Mouse (Mus musculus) limb, embryonic 12.5 days (tissue): Measurements from ENCODE around the gene Gstp1. TPM values are rescaled to one million over a fixed set of nuclear protein-coding genes. Genes with fewer than 3 reads are reported as not detected.

ENCODE experiments used
- ATAC-seq: fragments of 200-750 bp; cut with Nextera tagmentation; 2 replicates; pipeline ENCODE4 v1.8.0; 2017; ENCODE audit warnings: low read depth, moderate TSS enrichment; ENCODE audit not compliant: insufficient number of reproducible peaks, insufficient read depth, low FRiP score, low TSS enrichment
- H3K27ac ChIP-seq: fragments of 300-500 bp; sonication (generic); 2 replicates; pipeline ENCODE4 v1.5.1; 2016; ENCODE audit warnings: mild to moderate bottlenecking, moderate library complexity
- H3K27me3 ChIP-seq: fragments of 300-500 bp; sonication (generic); 2 replicates; pipeline ENCODE4 v1.6.1; 2016; ENCODE audit warnings: mild to moderate bottlenecking, moderate library complexity
- H3K36me3 ChIP-seq: fragments of 300-500 bp; sonication (generic); 2 replicates; pipeline ENCODE4 v1.6.1; 2016; ENCODE audit warnings: mild to moderate bottlenecking, moderate library complexity
- H3K4me1 ChIP-seq: fragments of 300-500 bp; sonication (generic); replicated peaks from 2 replicates; pipeline ENCODE4 v1.6.1; 2016
- H3K4me2 ChIP-seq: fragments of 300-500 bp; sonication (generic); 2 replicates; pipeline ENCODE4 v1.6.1; 2016; ENCODE audit warnings: mild to moderate bottlenecking, moderate library complexity
- H3K4me3 ChIP-seq: fragments of 300-500 bp; sonication (generic); replicated peaks from 2 replicates; pipeline ENCODE4 v1.5.1; 2016; ENCODE audit warnings: mild to moderate bottlenecking
- H3K9ac ChIP-seq: fragments of 300-500 bp; sonication (generic); replicated peaks from 2 replicates; pipeline ENCODE4 v1.6.1; 2016; ENCODE audit warnings: mild to moderate bottlenecking, moderate library complexity
- H3K9me3 ChIP-seq: fragments of 300-500 bp; sonication (generic); 2 replicates; pipeline ENCODE4 v1.6.1; 2016; ENCODE audit warnings: mild to moderate bottlenecking, moderate library complexity
- WGBS: fragments of 180-500 bp; shearing (Covaris S2); methylation state at CpG from one replicate; pipeline ENCODE4 v1.1.7; 2016; 5-methylcytosine and 5-hydroxymethylcytosine counted together
- polyA plus RNA-seq: library from polyadenylated mRNA; unstranded; fragments of >200 nt; fragmentation: Nextera tagmentation; extraction: Ambion mirVana; gene quantifications from 2 replicates; pipeline ENCODE4 v1.2.1, GENCODE M21; 2016

The Gstp1 gene
- polyA plus RNA-seq, 1 experiment from 2014 or later, result 504 TPM

- Histone ChIP-seq H3K4me3 (no peak overlapping the region), H3K4me1 (peaks cover 30% of the 10 kb centered on the region), H3K36me3 (no peaks in the 10 kb centered on the region), H3K27ac (no peak overlapping the region), H3K27me3 (0 out of 2 replicates have a peak, but pooled peaks cover 8% of the 10 kb centered on the region), H3K9ac (no peak overlapping the region), H3K4me2 (no peak overlapping the region), H3K9me3 (no peaks in the 10 kb centered on the region; the same call in 1 of the 2 replicates)
- 85% methylated on average over 4 of the region's 4 CpGs for WGBS
- ATAC-seq, result no peak
Observed at GRCm38 (mm10) chr19:3988750-3989149, 49.0 kb downstream of the Gstp1 start.

- ATAC-seq, result no peak
- no peaks in the 10 kb centered on the region for H3K36me3 ChIP-seq
- no peak overlapping the region for H3K4me2 ChIP-seq
- H3K4me3 ChIP-seq, result no peak overlapping the region
- no peaks in the 10 kb centered on the region; the same call in 1 of the 2 replicates for H3K9me3 ChIP-seq
- H3K27ac ChIP-seq, result no peak overlapping the region
- 88% methylated on average over 14 of the region's 14 CpGs for WGBS
- 0 out of 2 replicates have a peak, but pooled peaks cover 5% of the 10 kb centered on the region for H3K27me3 ChIP-seq
- H3K9ac ChIP-seq, result no peak overlapping the region
- peaks cover 35% of the 10 kb centered on the region for H3K4me1 ChIP-seq
Observed at GRCm38 (mm10) chr19:3988066-3988465, 49.7 kb downstream of the Gstp1 start.

GRCm38 (mm10) chr19:3986334-3986733 lies 51.5 kb downstream of the Gstp1 start, which contains the start of gene Acy3:
Gene Acy3, plus strand, starts transcription at chr19:3986570.
- Histone ChIP-seq H3K4me3 (peak within 1 kb of the TSS; percentile 17; the same call in 1 of the 2 replicates), H3K27me3 (0 out of 2 replicates have a peak, but pooled peaks cover 5% of the 10 kb centered on the region), H3K9ac (peak within 1 kb of the TSS; percentile 8; the same call in 1 of the 2 replicates), H3K27ac (peak within 1 kb of the TSS; percentile 53; the same call in 1 of the 2 replicates), H3K4me1 (peaks cover 35% of the 10 kb centered on the region), H3K9me3 (no peaks in the 10 kb centered on the region; the same call in 1 of the 2 replicates), H3K4me2 (peak within 1 kb of the TSS; percentile 33), H3K36me3 (no peaks in the 10 kb centered on the region)
- ATAC-seq, result peak; percentile 39; the same call in 1 of the 2 replicates
- WGBS, result 14% methylated on average over 8 of the region's 8 CpGs

Other genes with a start within 250 kb of the Gstp1 start
- 55.7 and 62.8 TPM in 2 replicates for gene Chka, start 186.2 kb downstream of the Gstp1 start, polyA plus RNA-seq
- gene Tcirg1, start 130.9 kb downstream of the Gstp1 start, polyA plus RNA-seq, result 41.3 and 47.0 TPM in 2 replicates
- gene Ndufs8, start 125.2 kb downstream of the Gstp1 start, polyA plus RNA-seq, result 242 and 257 TPM in 2 replicates
- gene Aldh3b1, start 108.2 kb downstream of the Gstp1 start, polyA plus RNA-seq, result 0.60 and 0.65 TPM in 2 replicates
- 11.7 and 12.1 TPM in 2 replicates for gene Unc93b1, start 102.8 kb downstream of the Gstp1 start, polyA plus RNA-seq
- not detected in 2 replicates for gene Aldh3b3, start 79.3 kb downstream of the Gstp1 start, polyA plus RNA-seq
- 2.7 and 3.6 TPM in 2 replicates for gene Aldh3b2, start 65.7 kb downstream of the Gstp1 start, polyA plus RNA-seq
- gene Acy3, start 51.4 kb downstream of the Gstp1 start, polyA plus RNA-seq, result 3.6 and 3.7 TPM in 2 replicates
- gene Tbx10, start 45.2 kb downstream of the Gstp1 start, polyA plus RNA-seq, result not detected in 2 replicates
- 30.8 and 31.5 TPM in 2 replicates for gene Nudt8, start 37.4 kb downstream of the Gstp1 start, polyA plus RNA-seq
- gene Gm49405, start 37.4 kb downstream of the Gstp1 start, polyA plus RNA-seq, result 4.6 and 5.5 TPM in 2 replicates
- gene Doc2g, start 34.7 kb downstream of the Gstp1 start, polyA plus RNA-seq, result 6.8 and 7.6 TPM in 2 replicates
- gene Ndufv1, start 25.2 kb downstream of the Gstp1 start, polyA plus RNA-seq, result 180 and 201 TPM in 2 replicates
- 1.8 and 10.6 TPM in 2 replicates for gene Gstp2, start 8.0 kb upstream of the Gstp1 start, polyA plus RNA-seq
- not detected in 2 replicates for gene Gstp3, start 21.6 kb upstream of the Gstp1 start, polyA plus RNA-seq
- not detected in 2 replicates for gene Cabp2, start 43.6 kb upstream of the Gstp1 start, polyA plus RNA-seq
- gene Cdk2ap2, start 59.2 kb upstream of the Gstp1 start, polyA plus RNA-seq, result 66.9 and 67.1 TPM in 2 replicates
- 11.6 and 13.0 TPM in 2 replicates for gene Pitpnm1, start 62.0 kb upstream of the Gstp1 start, polyA plus RNA-seq
- gene Aip, start 87.9 kb upstream of the Gstp1 start, polyA plus RNA-seq, result 86.5 and 87.5 TPM in 2 replicates
- gene Gpr152, start 101.8 kb upstream of the Gstp1 start, polyA plus RNA-seq, result not detected in 2 replicates
- 0.12 and 0.14 TPM in 2 replicates for gene Cabp4, start 106.0 kb upstream of the Gstp1 start, polyA plus RNA-seq
- gene Coro1b, start 110.6 kb upstream of the Gstp1 start, polyA plus RNA-seq, result 125 and 131 TPM in 2 replicates
- gene Ptprcap, start 115.6 kb upstream of the Gstp1 start, polyA plus RNA-seq, result 1.3 and 1.4 TPM in 2 replicates
- gene Rps6kb2, start 125.4 kb upstream of the Gstp1 start, polyA plus RNA-seq, result 63.3 and 69.4 TPM in 2 replicates
- 2.3 and 3.1 TPM in 2 replicates for gene Carns1, start 137.5 kb upstream of the Gstp1 start, polyA plus RNA-seq
- gene Tbc1d10c, start 153.3 kb upstream of the Gstp1 start, polyA plus RNA-seq, result 0.60 and 1.5 TPM in 2 replicates
- gene Ppp1ca, start 154.1 kb upstream of the Gstp1 start, polyA plus RNA-seq, result 834 and 845 TPM in 2 replicates
- 38.4 and 44.9 TPM in 2 replicates for gene Rad9a, start 163.7 kb upstream of the Gstp1 start, polyA plus RNA-seq
- gene Clcf1, start 176.3 kb upstream of the Gstp1 start, polyA plus RNA-seq, result 8.6 and 9.1 TPM in 2 replicates
- gene AC109138.7, start 176.4 kb upstream of the Gstp1 start, polyA plus RNA-seq, result not detected in 2 replicates
- 13.8 and 16.2 TPM in 2 replicates for gene Pold4, start 193.9 kb upstream of the Gstp1 start, polyA plus RNA-seq
- gene Ssh3, start 231.2 kb upstream of the Gstp1 start, polyA plus RNA-seq, result 9.1 and 11.6 TPM in 2 replicates
- gene Ankrd13d, start 245.2 kb upstream of the Gstp1 start, polyA plus RNA-seq, result 12.6 and 12.9 TPM in 2 replicates